15 mouse cellular contexts compared by ENCODE assay signal in genomic region chr7:75633807-75634526, GRCm38 (mm10).
DNase-seq lines count a peak whose midpoint lies in the region; ATAC-seq lines count a peak whose summit lies in the region.
"Had no signal": no experiment of that assay in that cellular context is flagged by ENCODE, and none has a peak within 500 bp of the region (broad histone marks: within the 10 kb centered on the region; RNA-seq: fewer than 3 reads in every experiment).

No protein-coding gene starts in this region.

- peak overlapping the region; percentile 18; the same call in 1 of the 2 replicates for H3K27ac ChIP-seq in intestine, embryonic 16.5 days (ENCODE audit: low read length)
- no peak overlapping the region for H3K27ac ChIP-seq in intestine, embryonic 15.5 days
- H3K27ac ChIP-seq: hindbrain, postnatal 0 days; limb, embryonic 13.5 days; midbrain, embryonic 12.5 days had no signal

- H3K36me3 ChIP-seq in intestine, embryonic 16.5 days (ENCODE audit: control insufficient read depth, insufficient read depth, low read length): no peaks in the 10 kb centered on the region; the same call in 1 of the 2 replicates
- no peaks in the 10 kb centered on the region for H3K36me3 ChIP-seq in intestine, embryonic 15.5 days
- H3K36me3 ChIP-seq: limb, embryonic 13.5 days; midbrain, embryonic 12.5 days had no signal

- H3K27me3 ChIP-seq in intestine, embryonic 16.5 days (replicated peaks; ENCODE audit: control insufficient read depth, insufficient read depth, low read length): no peaks in the 10 kb centered on the region
- no peaks in the 10 kb centered on the region for H3K27me3 ChIP-seq in intestine, embryonic 15.5 days (replicated peaks)
- H3K27me3 ChIP-seq: limb, embryonic 13.5 days; midbrain, embryonic 12.5 days had no signal

- no peak overlapping the region for H3K4me3 ChIP-seq in intestine, embryonic 16.5 days (ENCODE audit: low read length)
- no peak overlapping the region for H3K4me3 ChIP-seq in intestine, embryonic 15.5 days (replicated peaks)
- H3K4me3 ChIP-seq: limb, embryonic 13.5 days; midbrain, embryonic 12.5 days had no signal

- peak; percentile 52 for DNase-seq in embryo, embryonic 10 days (ENCODE audit: low spot score)
- DNase-seq in embryo, embryonic 9.5 days (ENCODE audit: extremely low spot score): no peak
- DNase-seq in 3T3-L1 (ENCODE audit: low read depth, low spot score): peak; percentile 93
- DNase-seq in forelimb bud, embryonic 11.5 days (ENCODE audit: low read depth, low spot score): peak; percentile 45
- DNase-seq in right cerebral cortex, postnatal 25 days: no peak
- DNase-seq in adrenal gland, adult 18-20 months (ENCODE audit: low spot score in 2 of 2): no peak
- DNase-seq: kidney, postnatal 25 days; layer of hippocampus, postnatal 36 days; lung, embryonic 14.5 days had no signal

- no peak overlapping the region for H3K4me2 ChIP-seq in intestine, embryonic 16.5 days (ENCODE audit: low read depth, low read length)
- H3K4me2 ChIP-seq in intestine, embryonic 15.5 days (replicated peaks): no peak overlapping the region
- H3K4me2 ChIP-seq: heart, embryonic 11.5 days; limb, embryonic 13.5 days; lung, embryonic 14.5 days; midbrain, embryonic 12.5 days had no signal

- H3K9me3 ChIP-seq in intestine, embryonic 16.5 days (ENCODE audit: control insufficient read depth, low read length): no peaks in the 10 kb centered on the region
- H3K9me3 ChIP-seq in intestine, embryonic 15.5 days: no peaks in the 10 kb centered on the region
- H3K9me3 ChIP-seq: limb, embryonic 13.5 days; midbrain, embryonic 12.5 days had no signal

- H3K9ac ChIP-seq in intestine, embryonic 16.5 days (ENCODE audit: low read depth, low read length): no peak overlapping the region
- no peak overlapping the region for H3K9ac ChIP-seq in intestine, embryonic 15.5 days
- H3K9ac ChIP-seq: limb, embryonic 13.5 days; lung, embryonic 14.5 days; midbrain, embryonic 12.5 days had no signal

- WGBS in intestine, embryonic 16.5 days: 73% methylated on average over 7 of the region's 7 CpGs
- 69% methylated on average over 7 of the region's 7 CpGs for WGBS in intestine, embryonic 15.5 days

- H3K4me1 ChIP-seq in intestine, embryonic 16.5 days (ENCODE audit: control insufficient read depth, insufficient read depth, low read length): peaks cover 6% of the 10 kb centered on the region; the same call in 1 of the 2 replicates
- H3K4me1 ChIP-seq in intestine, embryonic 15.5 days (replicated peaks): no peaks in the 10 kb centered on the region

- no peak for ATAC-seq in intestine, embryonic 16.5 days
- ATAC-seq in intestine, embryonic 15.5 days: no peak
- ATAC-seq: hindbrain, postnatal 0 days had no signal

Comparison
In these comparisons a context has a peak if more than half of its experiments do, and no peak if none do; other contexts are left out.
1. DNase-seq: peak in embryo, embryonic 10 days (single experiment), 3T3-L1 (single experiment) and forelimb bud, embryonic 11.5 days (single experiment); none in embryo, embryonic 9.5 days (single experiment), right cerebral cortex, postnatal 25 days (single experiment) and adrenal gland, adult 18-20 months (0 of 2).